Mouse (Mus musculus) liver, postnatal 0 days (tissue): ENCODE measurements at regions not wholly inside any gene's neighbourhood (a gene's known extent, or its start where the extent isn't known, plus 50 kb on each side); places are given as distances from the start of the nearest gene placed in this dataset.

ENCODE experiments used
- CTCF ChIP-seq: sonication (generic); IDR thresholded peaks from 2 replicates; pipeline ENCODE4 v1.5.1; 2016; ENCODE audit warnings: antibody characterized with exemption, low read depth
- EP300 ChIP-seq: IDR thresholded peaks from 2 replicates; pipeline ENCODE4 v1.6.1; 2016; ENCODE audit warnings: antibody characterized with exemption, low read depth, mild to moderate bottlenecking

- TF ChIP-seq CTCF: no peak
- TF ChIP-seq EP300: no peak
Measured at GRCm38 (mm10) chr13:15898201-15898600, 113.5 kb upstream of the Inhba start.
